Mouse (Mus musculus): ENCODE results near the gene Coa4. TPM values are rescaled to one million over a fixed set of nuclear protein-coding genes. Genes with fewer than 3 reads are reported as not detected.
A peak's percentile ranks its signal among the peaks of the same experiment; 100 is the strongest.

Gene Coa4
- polyA plus RNA-seq, 1 experiment from 2014 or later, result 14.9 TPM

- Histone ChIP-seq H3K4me1 (no peaks in the 10 kb centered on the region), H3K9ac (no peak overlapping the region), H3K27ac (no peak overlapping the region), H3K4me2 (replicated peaks) (no peak overlapping the region), H3K4me3 (no peak overlapping the region), H3K36me3 (no peaks in the 10 kb centered on the region; the same call in 1 of the 2 replicates), H3K27me3 (no peaks in the 10 kb centered on the region), H3K9me3 (no peaks in the 10 kb centered on the region)
- ATAC-seq (ENCODE audit: insufficient number of reproducible peaks, insufficient read depth, low FRiP score, low TSS enrichment), result no peak
- WGBS, result 79% methylated on average over 3 of the region's 3 CpGs
Observed at GRCm38 (mm10) chr7:100570930-100571715, 34.3 kb downstream of the Coa4 start.

- no peaks in the 10 kb centered on the region for H3K4me1 ChIP-seq
- no peak for ATAC-seq (ENCODE audit: insufficient number of reproducible peaks, insufficient read depth, low FRiP score, low TSS enrichment)
- H3K9me3 ChIP-seq, result no peaks in the 10 kb centered on the region
- H3K9ac ChIP-seq, result no peak overlapping the region
- no peak overlapping the region for H3K4me2 ChIP-seq (replicated peaks)
- no peak overlapping the region for H3K4me3 ChIP-seq
- no peaks in the 10 kb centered on the region; the same call in 1 of the 2 replicates for H3K36me3 ChIP-seq
- H3K27ac ChIP-seq, result no peak overlapping the region
- no peaks in the 10 kb centered on the region for H3K27me3 ChIP-seq
- 82% methylated on average over 4 of the region's 4 CpGs for WGBS
Observed at GRCm38 (mm10) chr7:100572061-100572460, 35.2 kb downstream of the Coa4 start.

GRCm38 (mm10) chr7:100572704-100573103, 35.8 kb downstream of the Coa4 start:
- Histone ChIP-seq H3K27ac (no peak overlapping the region), H3K9ac (no peak overlapping the region), H3K4me3 (no peak overlapping the region), H3K9me3 (no peaks in the 10 kb centered on the region), H3K27me3 (no peaks in the 10 kb centered on the region), H3K36me3 (no peaks in the 10 kb centered on the region; the same call in 1 of the 2 replicates), H3K4me1 (no peaks in the 10 kb centered on the region), H3K4me2 (replicated peaks) (no peak overlapping the region)
- WGBS, result 74% methylated on average over 4 of the region's 4 CpGs
- ATAC-seq (ENCODE audit: insufficient number of reproducible peaks, insufficient read depth, low FRiP score, low TSS enrichment), result no peak

GRCm38 (mm10) chr7:100578794-100579193, 41.9 kb downstream of the Coa4 start:
- WGBS, result 88% methylated on average over 2 of the region's 2 CpGs

DNA sequence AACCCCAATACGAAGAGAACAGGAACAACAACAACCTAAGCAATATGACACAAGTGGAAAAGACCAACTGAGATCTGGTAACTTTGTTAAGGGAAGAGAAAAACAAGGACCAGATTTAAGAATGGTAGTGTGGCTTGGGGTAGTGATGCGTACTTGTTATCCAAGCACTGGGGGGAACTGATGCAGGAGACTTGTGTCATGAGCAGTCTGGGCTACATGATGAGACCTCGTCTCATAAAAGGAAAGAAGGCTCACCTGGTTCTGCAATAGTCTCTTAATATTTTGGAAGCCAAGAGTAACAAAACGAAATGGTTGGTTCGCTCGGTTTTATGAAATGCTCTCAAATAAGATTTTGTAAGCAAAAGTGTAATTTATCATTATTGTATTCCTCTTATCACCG, 45.4 kb downstream of the Coa4 start:
- no peaks in the 10 kb centered on the region for H3K27me3 ChIP-seq
- H3K9me3 ChIP-seq, result no peaks in the 10 kb centered on the region
- H3K4me1 ChIP-seq, result no peaks in the 10 kb centered on the region
- no peaks in the 10 kb centered on the region for H3K36me3 ChIP-seq
- WGBS, result 40% methylated on average over 7 of the region's 7 CpGs
- no peak overlapping the region for H3K27ac ChIP-seq
- H3K9ac ChIP-seq, result peak overlapping the region; percentile 68; the same call in 1 of the 2 replicates
- H3K4me2 ChIP-seq (replicated peaks), result peak overlapping the region; percentile 60
- H3K4me3 ChIP-seq, result peak overlapping the region; percentile 53
- ATAC-seq (ENCODE audit: insufficient number of reproducible peaks, insufficient read depth, low FRiP score, low TSS enrichment), result no peak

More at GRCm38 (mm10) chr7:100578794-100579193, 41.9 kb downstream of the Coa4 start:
- Histone ChIP-seq H3K9ac (no peak overlapping the region), H3K36me3 (no peaks in the 10 kb centered on the region), H3K4me1 (no peaks in the 10 kb centered on the region), H3K4me3 (no peak overlapping the region), H3K4me2 (replicated peaks) (no peak overlapping the region), H3K27me3 (no peaks in the 10 kb centered on the region), H3K9me3 (no peaks in the 10 kb centered on the region), H3K27ac (no peak overlapping the region)
- ATAC-seq (ENCODE audit: insufficient number of reproducible peaks, insufficient read depth, low FRiP score, low TSS enrichment), result no peak

- H3K27ac ChIP-seq, result peak overlapping the region; percentile 85
- H3K27me3 ChIP-seq, result no peaks in the 10 kb centered on the region
- H3K4me1 ChIP-seq, result no peaks in the 10 kb centered on the region
- under 1% methylated on average over 31 of the region's 31 CpGs for WGBS
- H3K4me2 ChIP-seq (replicated peaks), result peak overlapping the region; percentile 60
- H3K9me3 ChIP-seq, result no peaks in the 10 kb centered on the region
- no peaks in the 10 kb centered on the region for H3K36me3 ChIP-seq
- ATAC-seq (ENCODE audit: insufficient number of reproducible peaks, insufficient read depth, low FRiP score, low TSS enrichment), result peak; percentile 79; the same call in 1 of the 2 replicates
- H3K4me3 ChIP-seq, result peak overlapping the region; percentile 53
- peak overlapping the region; percentile 68 for H3K9ac ChIP-seq
Observed at GRCm38 (mm10) chr7:100582727-100583236, 45.9 kb downstream of the Coa4 start.

DNA sequence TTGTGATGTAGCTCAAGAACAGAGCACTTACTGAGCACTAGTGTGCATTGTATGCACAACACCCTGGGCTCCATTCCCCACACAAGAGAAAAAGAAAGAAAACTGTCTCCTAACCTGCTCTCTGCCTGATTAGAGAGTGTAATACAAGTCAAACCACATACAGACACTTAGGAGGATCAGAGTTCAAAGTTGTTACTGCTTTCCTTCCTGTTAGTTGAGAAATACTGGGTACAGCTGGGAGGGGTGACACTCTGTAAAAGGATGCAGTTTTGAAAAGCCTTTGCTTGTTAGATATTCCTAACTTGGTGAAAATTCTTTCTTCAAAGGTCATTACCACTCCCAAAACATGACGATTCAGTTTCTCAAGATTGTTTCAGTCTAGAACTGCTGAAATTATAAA, 52.9 kb downstream of the Coa4 start:
- Histone ChIP-seq H3K4me2 (replicated peaks) (no peak overlapping the region), H3K9ac (no peak overlapping the region), H3K27me3 (no peaks in the 10 kb centered on the region), H3K9me3 (no peaks in the 10 kb centered on the region), H3K4me1 (no peaks in the 10 kb centered on the region), H3K4me3 (no peak overlapping the region), H3K27ac (no peak overlapping the region), H3K36me3 (no peaks in the 10 kb centered on the region)
- ATAC-seq (ENCODE audit: insufficient number of reproducible peaks, insufficient read depth, low FRiP score, low TSS enrichment), result no peak
- WGBS, result 65% methylated on average over 1 of the region's 1 CpGs

Other genes with a start within 250 kb of the Coa4 start
- gene C2cd3, start 164.8 kb upstream of the Coa4 start, polyA plus RNA-seq (2016; fragmentation: Nextera tagmentation; extraction: Ambion mirVana), result 32.6 and 33.8 TPM in 2 replicates
- 59.7 and 62.7 TPM in 2 replicates for gene Ppme1, start 164.8 kb upstream of the Coa4 start, polyA plus RNA-seq (2016; fragmentation: Nextera tagmentation; extraction: Ambion mirVana)
- not detected in 2 replicates for gene Ucp3, start 64.1 kb upstream of the Coa4 start, polyA plus RNA-seq (2016; fragmentation: Nextera tagmentation; extraction: Ambion mirVana)
- gene Ucp2, start 43.7 kb upstream of the Coa4 start, polyA plus RNA-seq (2016; fragmentation: Nextera tagmentation; extraction: Ambion mirVana), result 130 and 164 TPM in 2 replicates
- 0.14 and 0.19 TPM in 2 replicates for gene Dnajb13, start 22.1 kb upstream of the Coa4 start, polyA plus RNA-seq (2016; fragmentation: Nextera tagmentation; extraction: Ambion mirVana)
- gene Rab6a, start 70.3 kb downstream of the Coa4 start, polyA plus RNA-seq (2016; fragmentation: Nextera tagmentation; extraction: Ambion mirVana), result 121 and 126 TPM in 2 replicates
- gene Mrpl48, start 71.2 kb downstream of the Coa4 start, polyA plus RNA-seq (2016; fragmentation: Nextera tagmentation; extraction: Ambion mirVana), result 64.3 and 67.4 TPM in 2 replicates
- gene Plekhb1, start 125.3 kb downstream of the Coa4 start, polyA plus RNA-seq (2016; fragmentation: Nextera tagmentation; extraction: Ambion mirVana), result 5.8 and 8.3 TPM in 2 replicates
- gene Fam168a, start 169.6 kb downstream of the Coa4 start, polyA plus RNA-seq (2016; fragmentation: Nextera tagmentation; extraction: Ambion mirVana), result 51.8 and 53.4 TPM in 2 replicates

Measured in embryonic facial prominence, embryonic 12.5 days (tissue).